ENCODE assay signal across 8 mouse cellular contexts in genomic region chr11:97025721-97026344, GRCm38 (mm10). TPM values are rescaled to one million over a fixed set of nuclear protein-coding genes. Genes with fewer than 3 reads are reported as not detected.
DNase-seq lines count a peak whose midpoint lies in the region; ATAC-seq and TF ChIP-seq lines count a peak whose summit lies in the region.

No protein-coding gene starts in this region.

- no peak for TF ChIP-seq EP300 in liver, embryonic 14.5 days (IDR thresholded peaks at IDR 0.05; ENCODE audit: low read depth)

- H3K9me3 ChIP-seq in heart, embryonic 15.5 days (replicated peaks) = no peaks in the 10 kb centered on the region
- H3K9me3 ChIP-seq in liver, embryonic 14.5 days (ENCODE audit: control insufficient read depth, low read length) = no peaks in the 10 kb centered on the region
- no peaks in the 10 kb centered on the region for H3K9me3 ChIP-seq in stomach, embryonic 16.5 days (replicated peaks; ENCODE audit: control insufficient read depth, low read length)

- peak overlapping the region; percentile 79 for H3K27ac ChIP-seq in heart, embryonic 15.5 days
- H3K27ac ChIP-seq in liver, embryonic 14.5 days = no peak overlapping the region
- H3K27ac ChIP-seq in stomach, embryonic 16.5 days (ENCODE audit: low read length) = peak overlapping the region; percentile 93

- H3K36me3 ChIP-seq in heart, embryonic 15.5 days = no peaks in the 10 kb centered on the region
- no peaks in the 10 kb centered on the region for H3K36me3 ChIP-seq in liver, embryonic 14.5 days (replicated peaks; ENCODE audit: control insufficient read depth, insufficient read depth, low read depth)
- H3K36me3 ChIP-seq in stomach, embryonic 16.5 days (ENCODE audit: control insufficient read depth, insufficient read depth, low read length) = no peaks in the 10 kb centered on the region

- H3K4me1 ChIP-seq in heart, embryonic 15.5 days (replicated peaks) = peaks cover 40% of the 10 kb centered on the region
- peaks cover 0 to 3% of the 10 kb centered on the region in 2 experiments; a peak in 2 of 4 replicates for H3K4me1 ChIP-seq in liver, embryonic 14.5 days (replicated peaks; ENCODE audit: control insufficient read depth in 2 of 2, insufficient read depth in 2 of 2, low read length in 1 of 2)
- peaks cover 22% of the 10 kb centered on the region for H3K4me1 ChIP-seq in stomach, embryonic 16.5 days (ENCODE audit: control insufficient read depth, insufficient read depth, low read length)

- peak; percentile 98 for TF ChIP-seq CTCF in liver, embryonic 14.5 days (IDR thresholded peaks at IDR 0.05; ENCODE audit: low read depth)

- ATAC-seq in CD4-positive, CD25-positive, alpha-beta regulatory T cell, adult 4 months = peak; percentile 66
- peak; percentile 51 for ATAC-seq in heart, embryonic 15.5 days (replicated peaks; ENCODE audit: insufficient number of reproducible peaks, insufficient read depth, low FRiP score, low read depth)
- peak; percentile 40 for ATAC-seq in liver, embryonic 14.5 days (ENCODE audit: insufficient read depth)
- peak; percentile 63 for ATAC-seq in stomach, embryonic 16.5 days (ENCODE audit: insufficient read depth, low FRiP score)

- peak overlapping the region; percentile 61 for H3K9ac ChIP-seq in heart, embryonic 15.5 days
- H3K9ac ChIP-seq in liver, embryonic 14.5 days (replicated peaks) = peak overlapping the region; percentile 55
- peak overlapping the region; percentile 72 for H3K9ac ChIP-seq in stomach, embryonic 16.5 days (ENCODE audit: low read length)

- peak overlapping the region; percentile 68 for H3K4me2 ChIP-seq in heart, embryonic 15.5 days
- peak overlapping the region; percentile 62 for H3K4me2 ChIP-seq in liver, embryonic 14.5 days (ENCODE audit: low read depth)
- peak overlapping the region; percentile 61 for H3K4me2 ChIP-seq in stomach, embryonic 16.5 days (ENCODE audit: low read depth, low read length)

- H3K27me3 ChIP-seq in heart, embryonic 15.5 days = peaks cover 50% of the 10 kb centered on the region
- H3K27me3 ChIP-seq in liver, embryonic 14.5 days (ENCODE audit: control insufficient read depth, insufficient read depth, low read length) = peaks cover 41% of the 10 kb centered on the region
- peaks cover 27% of the 10 kb centered on the region for H3K27me3 ChIP-seq in stomach, embryonic 16.5 days (ENCODE audit: control insufficient read depth, insufficient read depth, low read length)

- WGBS in heart, embryonic 15.5 days = 5% methylated on average over 17 of the region's 17 CpGs
- WGBS in liver, embryonic 14.5 days (ENCODE audit: insufficient replicate concordance) = 6% methylated on average over 17 of the region's 17 CpGs
- WGBS in stomach, embryonic 16.5 days = 3% methylated on average over 17 of the region's 17 CpGs

- peak; percentile 63 for DNase-seq in c-Kit-negative CD71-positive TER-119-positive erythroid progenitor cells, embryonic 14.5 days (ENCODE audit: low read depth, low spot score)
- peak; percentile 65 for DNase-seq in fibroblast of lung, adult 2 months (ENCODE audit: low read depth)
- DNase-seq in kidney, postnatal 14 days = peak; percentile 90
- peak; percentile 66 to 71 (median 68) for DNase-seq in liver, embryonic 14.5 days (ENCODE audit: low read depth in 3 of 3, low spot score in 3 of 3)
- peak; percentile 94 for DNase-seq in neural tube, embryonic 10.5 days (ENCODE audit: extremely low spot score, low spot score)

- peak overlapping the region; percentile 44 for H3K4me3 ChIP-seq in heart, embryonic 15.5 days
- peak overlapping the region in 1 of 2 experiments; percentile 31; a peak in 2 of 4 replicates for H3K4me3 ChIP-seq in liver, embryonic 14.5 days (ENCODE audit: insufficient read depth in 1 of 2, low read depth in 2 of 2, low read length in 2 of 2)
- peak overlapping the region; percentile 37 for H3K4me3 ChIP-seq in stomach, embryonic 16.5 days (replicated peaks; ENCODE audit: low read length)

RNA-seq across cellular contexts. Expression of gene Scrn2, which starts 3.9 kb away (rescaled TPM):
- polyA plus RNA-seq in CD4-positive, CD25-positive, alpha-beta regulatory T cell, adult 4 months (2017; shearing (Covaris generic)) = 10 to 100 TPM in 1 of 2 experiments, 1 to 10 TPM in 1; 7.3 to 14.8 TPM
- 14.7 and 20.3 TPM in 2 replicates for polyA plus RNA-seq in heart, embryonic 15.5 days (2015; fragmentation: Nextera tagmentation; extraction: Ambion mirVana)
- 5.7 and 5.9 TPM in 2 replicates for polyA plus RNA-seq in liver, embryonic 14.5 days (2012; rRNA removed)
- polyA plus RNA-seq in liver, embryonic 14.5 days (2014; fragmentation: Nextera tagmentation; extraction: Ambion mirVana) = 5.8 and 6.3 TPM in 2 replicates
- polyA plus RNA-seq in stomach, embryonic 16.5 days (2015; fragmentation: Nextera tagmentation; extraction: Ambion mirVana) = 20.3 and 20.7 TPM in 2 replicates

RNA-seq across cellular contexts. Expression of gene Sp6, which starts 12.6 kb away (rescaled TPM):
- 1 to 10 TPM; 1.7 to 3.0 TPM for polyA plus RNA-seq in CD4-positive, CD25-positive, alpha-beta regulatory T cell, adult 4 months (2017; shearing (Covaris generic))
- 0.09 and 0.15 TPM in 2 replicates for polyA plus RNA-seq in heart, embryonic 15.5 days (2015; fragmentation: Nextera tagmentation; extraction: Ambion mirVana)
- 0.02 and 0.06 TPM in 2 replicates for polyA plus RNA-seq in liver, embryonic 14.5 days (2012; rRNA removed)
- not detected in 2 replicates for polyA plus RNA-seq in liver, embryonic 14.5 days (2014; fragmentation: Nextera tagmentation; extraction: Ambion mirVana)
- 6.1 and 9.7 TPM in 2 replicates for polyA plus RNA-seq in stomach, embryonic 16.5 days (2015; fragmentation: Nextera tagmentation; extraction: Ambion mirVana)

RNA-seq across cellular contexts. Expression of gene Lrrc46, which starts 15.4 kb away (rescaled TPM):
- not detected for polyA plus RNA-seq in CD4-positive, CD25-positive, alpha-beta regulatory T cell, adult 4 months (2017; shearing (Covaris generic))
- polyA plus RNA-seq in heart, embryonic 15.5 days (2015; fragmentation: Nextera tagmentation; extraction: Ambion mirVana) = 0.72 and 1.1 TPM in 2 replicates
- 0.20 and 0.29 TPM in 2 replicates for polyA plus RNA-seq in liver, embryonic 14.5 days (2012; rRNA removed)
- polyA plus RNA-seq in liver, embryonic 14.5 days (2014; fragmentation: Nextera tagmentation; extraction: Ambion mirVana) = 0.28 and 0.38 TPM in 2 replicates
- 0.34 and 0.62 TPM in 2 replicates for polyA plus RNA-seq in stomach, embryonic 16.5 days (2015; fragmentation: Nextera tagmentation; extraction: Ambion mirVana)

RNA-seq across cellular contexts. Expression of gene Mrpl10, which starts 15.5 kb away (rescaled TPM):
- 10 to 100 TPM; 60.9 to 82.9 TPM for polyA plus RNA-seq in CD4-positive, CD25-positive, alpha-beta regulatory T cell, adult 4 months (2017; shearing (Covaris generic))
- 61.1 and 67.3 TPM in 2 replicates for polyA plus RNA-seq in heart, embryonic 15.5 days (2015; fragmentation: Nextera tagmentation; extraction: Ambion mirVana)
- polyA plus RNA-seq in liver, embryonic 14.5 days (2012; rRNA removed) = 29.1 and 30.3 TPM in 2 replicates
- polyA plus RNA-seq in liver, embryonic 14.5 days (2014; fragmentation: Nextera tagmentation; extraction: Ambion mirVana) = 34.9 and 36.2 TPM in 2 replicates
- polyA plus RNA-seq in stomach, embryonic 16.5 days (2015; fragmentation: Nextera tagmentation; extraction: Ambion mirVana) = 76.7 and 78.9 TPM in 2 replicates

RNA-seq across cellular contexts. Expression of gene Osbpl7, which starts 24.6 kb away (rescaled TPM):
- 10 to 100 TPM; 24.9 to 46.4 TPM for polyA plus RNA-seq in CD4-positive, CD25-positive, alpha-beta regulatory T cell, adult 4 months (2017; shearing (Covaris generic))
- polyA plus RNA-seq in heart, embryonic 15.5 days (2015; fragmentation: Nextera tagmentation; extraction: Ambion mirVana) = 4.4 and 8.5 TPM in 2 replicates
- 2.0 and 2.5 TPM in 2 replicates for polyA plus RNA-seq in liver, embryonic 14.5 days (2012; rRNA removed)
- 1.2 and 1.7 TPM in 2 replicates for polyA plus RNA-seq in liver, embryonic 14.5 days (2014; fragmentation: Nextera tagmentation; extraction: Ambion mirVana)
- 10.5 and 11.8 TPM in 2 replicates for polyA plus RNA-seq in stomach, embryonic 16.5 days (2015; fragmentation: Nextera tagmentation; extraction: Ambion mirVana)
